Mouse (Mus musculus) limb, embryonic 11.5 days (tissue): ENCODE measurements at regions not wholly inside any gene's neighbourhood (a gene's known extent, or its start where the extent isn't known, plus 50 kb on each side); places are given as distances from the start of the nearest gene placed in this dataset.

Source experiments
- ATAC-seq: fragments of 200-750 bp; cut with Nextera tagmentation; 2 replicates; pipeline ENCODE4 v1.8.0; 2017; ENCODE audit warnings: low read depth; ENCODE audit not compliant: insufficient number of reproducible peaks, low FRiP score, low TSS enrichment
- DNase-seq: peaks from one replicate; pipeline ENCODE4 v3.0.0-alpha.2; 2015; ENCODE audit warnings: low spot score
- H3K27ac ChIP-seq: fragments of 300-500 bp; sonication (generic); replicated peaks from 2 replicates; pipeline ENCODE4 v1.5.1; 2014; ENCODE audit warnings: low read depth, mild to moderate bottlenecking, low read length
- H3K27me3 ChIP-seq: fragments of 300-500 bp; sonication (generic); 2 replicates; pipeline ENCODE4 v1.6.1; 2014; ENCODE audit warnings: mild to moderate bottlenecking, low read length, mixed read lengths; ENCODE audit not compliant: control insufficient read depth, insufficient read depth
- H3K36me3 ChIP-seq: fragments of 300-500 bp; sonication (generic); 2 replicates; pipeline ENCODE4 v1.6.1; 2014; ENCODE audit warnings: mild to moderate bottlenecking, low read length, moderate library complexity, mixed read lengths; ENCODE audit not compliant: control insufficient read depth, insufficient read depth
- H3K4me1 ChIP-seq: fragments of 300-500 bp; sonication (generic); 2 replicates; pipeline ENCODE4 v1.6.1; 2014; ENCODE audit warnings: low read length, mixed read lengths; ENCODE audit not compliant: control insufficient read depth, insufficient read depth
- H3K4me2 ChIP-seq: fragments of 300-500 bp; sonication (generic); 2 replicates; pipeline ENCODE4 v1.6.1; 2014; ENCODE audit warnings: low read depth, mild to moderate bottlenecking, moderate library complexity; ENCODE audit not compliant: severe bottlenecking
- H3K4me3 ChIP-seq: fragments of 300-500 bp; sonication (generic); 2 replicates; pipeline ENCODE4 v1.5.1; 2014; ENCODE audit warnings: low read depth, low read length
- H3K9ac ChIP-seq: fragments of 300-500 bp; sonication (generic); 2 replicates; pipeline ENCODE4 v1.6.1; 2014; ENCODE audit warnings: mild to moderate bottlenecking, low read length
- H3K9me3 ChIP-seq: fragments of 300-500 bp; sonication (generic); 2 replicates; pipeline ENCODE4 v1.6.1; 2016; ENCODE audit warnings: low read length; ENCODE audit not compliant: control insufficient read depth
- WGBS: fragments of 180-500 bp; shearing (Covaris S2); extraction: QIAGEN DNeasy Blood & Tissue Kit; methylation state at CpG from one replicate; pipeline ENCODE4 v1.1.7; 2014; 5-methylcytosine and 5-hydroxymethylcytosine counted together

- Histone ChIP-seq H3K27me3 (no peaks in the 10 kb centered on the region), H3K4me2 (no peak overlapping the region), H3K4me1 (no peaks in the 10 kb centered on the region), H3K9me3 (no peaks in the 10 kb centered on the region), H3K4me3 (no peak overlapping the region), H3K27ac (no peak overlapping the region), H3K36me3 (no peaks in the 10 kb centered on the region), H3K9ac (no peak overlapping the region)
- DNase-seq, result no peak
- no peak for ATAC-seq
- 96% methylated on average over 4 of the region's 4 CpGs for WGBS
Measured at GRCm38 (mm10) chr3:149287080-149287479, 296.7 kb upstream of the Adgrl2 start.

- DNase-seq, result no peak
- no peaks in the 10 kb centered on the region for H3K27me3 ChIP-seq
- no peaks in the 10 kb centered on the region for H3K36me3 ChIP-seq
- H3K9ac ChIP-seq, result no peak overlapping the region
- no peak for ATAC-seq
- H3K27ac ChIP-seq, result no peak overlapping the region
- no peak overlapping the region for H3K4me3 ChIP-seq
- no peak overlapping the region for H3K4me2 ChIP-seq
- no peaks in the 10 kb centered on the region for H3K4me1 ChIP-seq
- WGBS, result 80% methylated on average over 4 of the region's 4 CpGs
- H3K9me3 ChIP-seq, result no peaks in the 10 kb centered on the region
Measured at GRCm38 (mm10) chr3:149284976-149285375, 294.6 kb upstream of the Adgrl2 start.

- no peaks in the 10 kb centered on the region for H3K9me3 ChIP-seq
- H3K4me1 ChIP-seq, result no peaks in the 10 kb centered on the region
- no peak for DNase-seq
- H3K36me3 ChIP-seq, result no peaks in the 10 kb centered on the region
- H3K4me2 ChIP-seq, result no peak overlapping the region
- no peak overlapping the region for H3K4me3 ChIP-seq
- ATAC-seq, result no peak
- no peak overlapping the region for H3K9ac ChIP-seq
- no peaks in the 10 kb centered on the region for H3K27me3 ChIP-seq
- no peak overlapping the region for H3K27ac ChIP-seq
- WGBS, result 89% methylated on average over 9 of the region's 9 CpGs
Measured at GRCm38 (mm10) chr3:149280807-149281789, 290.7 kb upstream of the Adgrl2 start.

- Histone ChIP-seq H3K4me3 (no peak overlapping the region), H3K4me1 (no peaks in the 10 kb centered on the region), H3K36me3 (no peaks in the 10 kb centered on the region), H3K9me3 (no peaks in the 10 kb centered on the region), H3K27me3 (no peaks in the 10 kb centered on the region), H3K27ac (no peak overlapping the region), H3K9ac (no peak overlapping the region), H3K4me2 (no peak overlapping the region)
- WGBS, result 87% methylated on average over 6 of the region's 6 CpGs
- DNase-seq (no peak), ATAC-seq (no peak)
Measured at GRCm38 (mm10) chr3:149279338-149279737, 289.0 kb upstream of the Adgrl2 start.

GRCm38 (mm10) chr3:149277812-149278211 is 287.5 kb upstream of the Adgrl2 start:
- Histone ChIP-seq H3K36me3 (no peaks in the 10 kb centered on the region), H3K27ac (no peak overlapping the region), H3K9ac (no peak overlapping the region), H3K4me1 (no peaks in the 10 kb centered on the region), H3K4me3 (no peak overlapping the region), H3K27me3 (no peaks in the 10 kb centered on the region), H3K9me3 (no peaks in the 10 kb centered on the region), H3K4me2 (no peak overlapping the region)
- ATAC-seq (no peak), DNase-seq (no peak)
- 70% methylated on average over 3 of the region's 3 CpGs for WGBS

GRCm38 (mm10) chr3:149275478-149276132 is 285.2 kb upstream of the Adgrl2 start:
- Histone ChIP-seq H3K4me1 (no peaks in the 10 kb centered on the region), H3K9me3 (no peaks in the 10 kb centered on the region), H3K36me3 (no peaks in the 10 kb centered on the region), H3K9ac (no peak overlapping the region), H3K4me3 (no peak overlapping the region), H3K4me2 (no peak overlapping the region), H3K27me3 (no peaks in the 10 kb centered on the region), H3K27ac (no peak overlapping the region)
- no peak for ATAC-seq
- WGBS, result 73% methylated on average over 6 of the region's 6 CpGs
- no peak for DNase-seq

GRCm38 (mm10) chr3:149274987-149275386 is 284.6 kb upstream of the Adgrl2 start:
- 86% methylated on average over 5 of the region's 5 CpGs for WGBS
- no peak overlapping the region for H3K4me2 ChIP-seq
- no peak for ATAC-seq

GRCm38 (mm10) chr3:149273993-149274692 is 283.8 kb upstream of the Adgrl2 start:
- DNase-seq, result no peak
- no peak overlapping the region for H3K4me3 ChIP-seq
- H3K4me1 ChIP-seq, result no peaks in the 10 kb centered on the region

More at GRCm38 (mm10) chr3:149274987-149275386, 284.6 kb upstream of the Adgrl2 start:
- no peaks in the 10 kb centered on the region for H3K27me3 ChIP-seq
- no peak for DNase-seq
- H3K27ac ChIP-seq, result no peak overlapping the region
- H3K9me3 ChIP-seq, result no peaks in the 10 kb centered on the region
- H3K9ac ChIP-seq, result no peak overlapping the region
- no peaks in the 10 kb centered on the region for H3K36me3 ChIP-seq
- no peak overlapping the region for H3K4me3 ChIP-seq
- no peaks in the 10 kb centered on the region for H3K4me1 ChIP-seq

More at GRCm38 (mm10) chr3:149273993-149274692, 283.8 kb upstream of the Adgrl2 start:
- ATAC-seq, result no peak
- 46% methylated on average over 12 of the region's 12 CpGs for WGBS
- H3K27me3 ChIP-seq, result no peaks in the 10 kb centered on the region
- H3K4me2 ChIP-seq, result no peak overlapping the region
- H3K36me3 ChIP-seq, result no peaks in the 10 kb centered on the region
- no peak overlapping the region for H3K27ac ChIP-seq
- no peaks in the 10 kb centered on the region for H3K9me3 ChIP-seq
- H3K9ac ChIP-seq, result no peak overlapping the region
